Mouse (Mus musculus): ENCODE results near the gene Slc22a14. TPM values are rescaled to one million over a fixed set of nuclear protein-coding genes. Genes with fewer than 3 reads are reported as not detected.

Gene Slc22a14
- polyA plus RNA-seq, 1 experiment from 2014 or later, result not detected

- no peak for ATAC-seq (replicated peaks; ENCODE audit: insufficient number of reproducible peaks, low FRiP score, low TSS enrichment)
- 95% methylated on average over 2 of the region's 2 CpGs for WGBS (ENCODE audit: insufficient replicate concordance)
- no peaks in the 10 kb centered on the region for H3K27me3 ChIP-seq (ENCODE audit: control insufficient read depth, insufficient read depth, low read length)
These were observed 197.7 kb downstream of the Slc22a14 start for GRCm38 (mm10) chr9:119167608-119168007.

GRCm38 (mm10) chr9:119165548-119165947, 199.8 kb downstream of the Slc22a14 start:
- Histone ChIP-seq H3K9me3 (replicated peaks; ENCODE audit: control insufficient read depth, low read length) (no peaks in the 10 kb centered on the region), H3K27me3 (ENCODE audit: control insufficient read depth, insufficient read depth, low read length) (no peaks in the 10 kb centered on the region), H3K9ac (ENCODE audit: low read depth, low read length) (no peak overlapping the region), H3K4me2 (no peak overlapping the region), H3K36me3 (ENCODE audit: control insufficient read depth, insufficient read depth, low read length) (no peaks in the 10 kb centered on the region), H3K4me1 (ENCODE audit: control insufficient read depth, insufficient read depth, low read length) (no peaks in the 10 kb centered on the region), H3K4me3 (ENCODE audit: low read depth, low read length) (no peak overlapping the region), H3K27ac (ENCODE audit: low read depth, low read length) (no peak overlapping the region)
- WGBS (ENCODE audit: insufficient replicate concordance), result 84% methylated on average over 6 of the region's 6 CpGs
- ATAC-seq (replicated peaks; ENCODE audit: insufficient number of reproducible peaks, low FRiP score, low TSS enrichment), result no peak

More at GRCm38 (mm10) chr9:119167608-119168007, 197.7 kb downstream of the Slc22a14 start:
- Histone ChIP-seq H3K4me3 (ENCODE audit: low read depth, low read length) (no peak overlapping the region), H3K9me3 (replicated peaks; ENCODE audit: control insufficient read depth, low read length) (no peaks in the 10 kb centered on the region), H3K36me3 (ENCODE audit: control insufficient read depth, insufficient read depth, low read length) (no peaks in the 10 kb centered on the region), H3K9ac (ENCODE audit: low read depth, low read length) (no peak overlapping the region), H3K4me2 (no peak overlapping the region), H3K4me1 (ENCODE audit: control insufficient read depth, insufficient read depth, low read length) (no peaks in the 10 kb centered on the region), H3K27ac (ENCODE audit: low read depth, low read length) (no peak overlapping the region)

- Histone ChIP-seq H3K9me3 (replicated peaks; ENCODE audit: control insufficient read depth, low read length) (no peaks in the 10 kb centered on the region), H3K27ac (ENCODE audit: low read depth, low read length) (no peak overlapping the region), H3K4me2 (no peak overlapping the region), H3K9ac (ENCODE audit: low read depth, low read length) (no peak overlapping the region), H3K36me3 (ENCODE audit: control insufficient read depth, insufficient read depth, low read length) (no peaks in the 10 kb centered on the region), H3K27me3 (ENCODE audit: control insufficient read depth, insufficient read depth, low read length) (no peaks in the 10 kb centered on the region), H3K4me1 (ENCODE audit: control insufficient read depth, insufficient read depth, low read length) (no peaks in the 10 kb centered on the region), H3K4me3 (ENCODE audit: low read depth, low read length) (no peak overlapping the region)
- 83% methylated on average over 7 of the region's 7 CpGs for WGBS (ENCODE audit: insufficient replicate concordance)
- ATAC-seq (replicated peaks; ENCODE audit: insufficient number of reproducible peaks, low FRiP score, low TSS enrichment), result no peak
These were observed 200.6 kb downstream of the Slc22a14 start for GRCm38 (mm10) chr9:119164743-119165142.

- peaks cover 12% of the 10 kb centered on the region for H3K27me3 ChIP-seq (ENCODE audit: control insufficient read depth, insufficient read depth, low read length)
- no peaks in the 10 kb centered on the region for H3K36me3 ChIP-seq (ENCODE audit: control insufficient read depth, insufficient read depth, low read length)
- no peaks in the 10 kb centered on the region for H3K4me1 ChIP-seq (ENCODE audit: control insufficient read depth, insufficient read depth, low read length)
- no peaks in the 10 kb centered on the region for H3K9me3 ChIP-seq (replicated peaks; ENCODE audit: control insufficient read depth, low read length)
- H3K4me2 ChIP-seq, result no peak overlapping the region
- H3K9ac ChIP-seq (ENCODE audit: low read depth, low read length), result no peak overlapping the region
- ATAC-seq (replicated peaks; ENCODE audit: insufficient number of reproducible peaks, low FRiP score, low TSS enrichment), result no peak
- no peak overlapping the region for H3K4me3 ChIP-seq (ENCODE audit: low read depth, low read length)
- 82% methylated on average over 3 of the region's 3 CpGs for whole genome bisulfite sequencing (ENCODE audit: insufficient replicate concordance)
- no peak overlapping the region for H3K27ac ChIP-seq (ENCODE audit: low read depth, low read length)
These were observed 204.7 kb downstream of the Slc22a14 start for GRCm38 (mm10) chr9:119160689-119161088.

- ATAC-seq (replicated peaks; ENCODE audit: insufficient number of reproducible peaks, low FRiP score, low TSS enrichment), result no peak
- WGBS (ENCODE audit: insufficient replicate concordance), result 45% methylated on average over 4 of the region's 4 CpGs
- Histone ChIP-seq H3K27me3 (ENCODE audit: control insufficient read depth, insufficient read depth, low read length) (peaks cover 19% of the 10 kb centered on the region), H3K9ac (ENCODE audit: low read depth, low read length) (no peak within 1 kb of the TSS), H3K4me1 (ENCODE audit: control insufficient read depth, insufficient read depth, low read length) (no peaks in the 10 kb centered on the region), H3K9me3 (replicated peaks; ENCODE audit: control insufficient read depth, low read length) (no peaks in the 10 kb centered on the region), H3K27ac (ENCODE audit: low read depth, low read length) (no peak within 1 kb of the TSS), H3K36me3 (ENCODE audit: control insufficient read depth, insufficient read depth, low read length) (no peaks in the 10 kb centered on the region), H3K4me2 (no peak within 1 kb of the TSS), H3K4me3 (ENCODE audit: low read depth, low read length) (no peak within 1 kb of the TSS)
These were observed 206.5 kb downstream of the Slc22a14 start, which contains the start of gene Gm47289 for GRCm38 (mm10) chr9:119158861-119159260. Gene Gm47289, plus strand, starts transcription at chr9:119159161.

- Histone ChIP-seq H3K27ac (ENCODE audit: low read depth, low read length) (no peak within 1 kb of the TSS), H3K27me3 (ENCODE audit: control insufficient read depth, insufficient read depth, low read length) (peaks cover 19% of the 10 kb centered on the region), H3K9ac (ENCODE audit: low read depth, low read length) (no peak within 1 kb of the TSS)
These were observed 208.8 kb downstream of the Slc22a14 start, which contains the start of gene Acaa1b for GRCm38 (mm10) chr9:119156278-119157201. Gene Acaa1b, minus strand, starts transcription at chr9:119157093.

GRCm38 (mm10) chr9:119155826-119156225, 209.5 kb downstream of the Slc22a14 start:
- Histone ChIP-seq H3K4me1 (ENCODE audit: control insufficient read depth, insufficient read depth, low read length) (no peaks in the 10 kb centered on the region), H3K4me3 (ENCODE audit: low read depth, low read length) (no peak overlapping the region), H3K36me3 (ENCODE audit: control insufficient read depth, insufficient read depth, low read length) (no peaks in the 10 kb centered on the region), H3K9me3 (replicated peaks; ENCODE audit: control insufficient read depth, low read length) (no peaks in the 10 kb centered on the region), H3K4me2 (peak overlapping the region; percentile 76; the same call in 1 of the 2 replicates), H3K27me3 (ENCODE audit: control insufficient read depth, insufficient read depth, low read length) (peaks cover 19% of the 10 kb centered on the region), H3K9ac (ENCODE audit: low read depth, low read length) (no peak overlapping the region), H3K27ac (ENCODE audit: low read depth, low read length) (no peak overlapping the region)
- ATAC-seq (replicated peaks; ENCODE audit: insufficient number of reproducible peaks, low FRiP score, low TSS enrichment), result no peak
- 47% methylated on average over 7 of the region's 7 CpGs for WGBS (ENCODE audit: insufficient replicate concordance)

More at GRCm38 (mm10) chr9:119156278-119157201, 208.8 kb downstream of the Slc22a14 start, which contains the start of gene Acaa1b:
- peak; percentile 35; the same call in 1 of the 2 replicates for ATAC-seq (replicated peaks; ENCODE audit: insufficient number of reproducible peaks, low FRiP score, low TSS enrichment)
- WGBS (ENCODE audit: insufficient replicate concordance), result 1% methylated on average over 65 of the region's 65 CpGs
- H3K9me3 ChIP-seq (replicated peaks; ENCODE audit: control insufficient read depth, low read length), result no peaks in the 10 kb centered on the region
- peak within 1 kb of the TSS; percentile 76 for H3K4me2 ChIP-seq
- H3K4me1 ChIP-seq (ENCODE audit: control insufficient read depth, insufficient read depth, low read length), result no peaks in the 10 kb centered on the region
- H3K4me3 ChIP-seq (ENCODE audit: low read depth, low read length), result peak within 1 kb of the TSS; percentile 48
- no peaks in the 10 kb centered on the region for H3K36me3 ChIP-seq (ENCODE audit: control insufficient read depth, insufficient read depth, low read length)

GRCm38 (mm10) chr9:119155416-119155815, 209.9 kb downstream of the Slc22a14 start:
- Histone ChIP-seq H3K9me3 (replicated peaks; ENCODE audit: control insufficient read depth, low read length) (no peaks in the 10 kb centered on the region), H3K27ac (ENCODE audit: low read depth, low read length) (no peak overlapping the region), H3K27me3 (ENCODE audit: control insufficient read depth, insufficient read depth, low read length) (peaks cover 19% of the 10 kb centered on the region), H3K36me3 (ENCODE audit: control insufficient read depth, insufficient read depth, low read length) (no peaks in the 10 kb centered on the region), H3K4me1 (ENCODE audit: control insufficient read depth, insufficient read depth, low read length) (no peaks in the 10 kb centered on the region), H3K9ac (ENCODE audit: low read depth, low read length) (no peak overlapping the region), H3K4me2 (no peak overlapping the region), H3K4me3 (ENCODE audit: low read depth, low read length) (no peak overlapping the region)
- ATAC-seq (replicated peaks; ENCODE audit: insufficient number of reproducible peaks, low FRiP score, low TSS enrichment), result no peak
- 80% methylated on average over 8 of the region's 8 CpGs for WGBS (ENCODE audit: insufficient replicate concordance)
